Mouse (Mus musculus) brain, adult 2 months (tissue): ENCODE measurements around the gene Mtch2.

Experiments
- DNase-seq: peaks from one replicate; pipeline ENCODE4 v3.0.0; 2011; ENCODE audit warnings: low read depth, low spot score

Gene Mtch2

GRCm38 (mm10) chr2:90846955-90847680, at the start of gene Mtch2:
Gene Mtch2, plus strand, starts transcription at chr2:90847155.
- DNase-seq = peak; percentile 98

DNA sequence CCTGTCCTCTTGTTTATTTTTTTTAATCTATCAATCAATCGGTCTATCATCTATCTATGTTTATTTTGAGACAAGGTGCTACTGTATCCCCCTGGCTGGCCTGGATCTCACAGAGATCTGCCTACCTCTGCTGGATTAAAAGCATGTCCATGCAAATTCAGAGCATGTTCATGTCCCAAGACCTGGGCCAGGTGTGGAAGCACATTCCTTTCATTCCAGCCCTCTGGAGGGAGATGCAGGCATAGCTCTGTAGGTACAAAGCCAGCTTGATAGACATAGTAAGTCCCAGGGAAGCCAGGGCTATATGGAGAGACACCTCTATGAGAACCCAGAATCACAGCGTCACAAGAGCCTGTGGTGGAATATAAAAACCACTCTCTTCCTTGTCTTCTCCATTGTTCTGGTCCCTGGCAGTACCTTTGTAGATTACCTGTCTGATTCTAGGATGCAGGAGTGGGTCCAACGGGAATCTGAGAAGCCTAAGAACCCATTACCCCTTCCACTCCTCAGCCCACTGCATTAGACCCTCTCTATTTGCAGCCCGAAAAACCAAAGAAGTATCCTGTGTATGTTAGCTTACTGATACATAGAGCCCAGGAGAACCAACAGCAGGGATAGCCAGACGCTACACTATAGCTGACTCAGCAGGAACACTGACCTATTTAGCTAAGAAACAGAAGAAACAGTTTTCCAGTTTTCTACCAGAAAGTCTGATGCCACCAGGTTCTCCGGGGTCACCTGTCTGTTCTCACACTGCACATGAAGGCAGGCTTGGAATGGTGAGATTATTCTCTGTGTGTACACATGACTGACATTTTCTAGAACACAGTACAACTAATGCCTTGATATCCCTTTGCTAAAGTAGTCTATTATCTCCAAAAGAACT, 38.5 kb upstream of the Mtch2 start:
- DNase-seq = peak; percentile 79

GRCm38 (mm10) chr2:90810751-90811150, 36.2 kb upstream of the Mtch2 start:
- DNase-seq = no peak

GRCm38 (mm10) chr2:90815266-90815665, 31.7 kb upstream of the Mtch2 start:
- DNase-seq = no peak

DNA sequence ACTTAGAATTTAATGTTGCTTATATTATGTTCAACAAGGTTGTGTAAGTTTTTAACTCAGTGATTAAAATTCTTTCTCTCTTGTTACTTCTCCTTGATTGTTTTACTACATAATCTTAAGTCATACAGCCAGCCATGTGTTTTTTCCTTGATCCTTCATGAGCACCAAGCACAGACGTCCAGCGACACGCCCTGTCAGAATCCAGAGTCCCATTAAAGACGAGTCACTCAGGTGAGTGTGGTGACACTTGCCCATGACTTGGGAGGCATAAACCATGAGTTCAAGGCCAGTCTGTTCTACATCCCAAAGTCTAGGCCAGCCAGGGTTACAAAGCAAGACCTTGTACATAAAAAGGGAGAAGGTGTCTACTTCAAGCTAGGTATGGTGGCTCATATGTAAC, 30.8 kb upstream of the Mtch2 start:
- no peak for DNase-seq

DNA sequence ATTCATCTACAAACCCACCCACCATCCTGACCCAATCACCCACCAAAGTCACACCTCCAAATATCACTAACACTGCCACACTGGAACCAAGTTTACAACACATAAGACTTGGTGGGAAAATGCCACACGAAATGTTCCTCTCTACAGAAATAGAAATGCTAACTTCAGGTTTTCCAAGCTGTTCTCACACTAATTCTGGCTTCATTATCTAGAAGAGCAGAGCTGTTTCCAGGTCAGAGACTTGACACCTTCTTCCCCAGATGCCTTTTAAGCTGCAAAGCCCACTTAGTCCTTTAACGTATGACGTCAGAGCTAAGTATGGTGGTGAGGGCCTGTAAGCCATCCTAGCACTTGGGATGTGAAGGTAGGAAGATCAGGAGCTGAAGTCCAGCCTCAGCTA, 28.2 kb upstream of the Mtch2 start:
- DNase-seq = peak; percentile 80

DNA sequence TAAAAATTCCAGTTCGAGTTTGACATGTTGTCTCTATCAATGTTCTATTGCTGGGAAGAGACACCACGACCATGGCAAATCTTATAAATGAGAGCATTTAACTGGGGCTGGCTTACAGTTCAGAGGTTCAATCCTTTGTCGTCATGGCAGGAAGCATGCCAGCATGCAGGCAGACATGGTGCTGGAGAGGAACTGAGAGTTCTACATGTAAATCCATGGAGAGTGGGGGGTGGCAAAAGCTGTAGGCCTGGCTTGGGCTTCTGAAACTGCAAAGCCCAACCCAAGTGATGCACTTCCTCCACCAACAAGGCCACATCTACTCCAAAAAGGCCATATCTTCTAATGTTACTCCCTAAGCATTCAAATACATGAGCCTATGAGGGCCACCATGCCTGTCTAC, 26.1 kb upstream of the Mtch2 start:
- no peak for DNase-seq

GRCm38 (mm10) chr2:90822978-90823377, 24.0 kb upstream of the Mtch2 start:
- no peak for DNase-seq

DNA sequence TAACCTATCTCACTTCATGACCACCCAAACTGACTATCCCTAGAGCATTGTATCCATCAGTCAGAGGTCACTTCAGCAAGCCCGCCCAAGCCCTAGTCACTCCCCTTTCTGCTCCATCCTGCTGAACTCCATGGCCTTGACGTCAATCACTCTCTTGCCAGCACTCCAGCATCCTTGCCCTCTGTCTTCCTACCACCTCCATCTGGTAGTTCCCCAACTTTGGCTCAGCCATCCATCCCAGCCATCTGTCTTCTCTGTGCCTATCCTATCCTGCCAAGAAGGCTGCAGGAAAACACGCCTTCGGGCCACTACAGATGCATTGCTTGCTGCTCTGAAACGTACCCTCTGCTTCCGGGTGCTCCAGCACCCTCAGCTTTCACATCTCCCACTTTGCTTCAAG, 23.2 kb upstream of the Mtch2 start:
- peak; percentile 99 for DNase-seq

DNA sequence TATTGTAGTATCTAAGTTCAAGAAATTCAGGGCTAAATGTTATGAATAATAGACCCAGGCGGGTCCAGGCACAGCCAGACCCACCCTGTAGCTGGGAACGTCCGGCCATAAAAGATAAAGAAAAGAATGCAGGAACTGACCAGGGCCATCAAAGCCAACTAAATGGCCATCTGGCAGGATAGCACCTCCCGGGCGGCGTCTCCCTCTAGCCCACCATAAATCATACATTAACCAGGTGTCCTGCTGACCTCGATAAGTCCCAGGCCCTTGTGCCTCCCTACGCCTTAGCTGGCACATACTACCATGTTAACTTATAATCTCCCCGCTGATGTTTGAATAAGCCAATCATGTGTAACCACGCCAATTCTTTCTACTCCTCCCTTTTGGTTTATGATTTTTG, 22.4 kb upstream of the Mtch2 start:
- peak; percentile 31 for DNase-seq

- peak; percentile 38 for DNase-seq
Measured at GRCm38 (mm10) chr2:90825515-90826172, 21.3 kb upstream of the Mtch2 start.

- peak; percentile 50 for DNase-seq
Measured at GRCm38 (mm10) chr2:90828739-90829138, 18.2 kb upstream of the Mtch2 start.

DNA sequence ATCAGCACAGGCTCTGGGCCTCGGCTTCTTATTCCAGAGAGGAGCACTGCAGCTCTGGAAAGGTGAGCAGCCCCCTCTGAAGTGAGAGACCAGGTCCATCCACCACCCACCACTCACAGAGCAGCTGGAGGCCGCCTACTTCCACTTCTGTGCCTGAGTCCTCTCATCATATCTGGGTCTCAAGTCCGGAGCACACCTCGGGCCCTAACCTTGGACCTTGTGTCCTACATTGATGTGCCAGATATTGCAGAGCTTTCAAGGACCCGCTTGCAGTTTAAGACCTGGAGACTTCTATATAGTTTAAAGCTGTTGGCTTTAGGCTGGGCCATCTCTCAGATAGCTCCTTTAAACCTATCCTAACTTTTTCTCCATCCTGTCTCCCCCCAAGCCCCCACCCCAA, 13.5 kb upstream of the Mtch2 start:
- DNase-seq = no peak

DNA sequence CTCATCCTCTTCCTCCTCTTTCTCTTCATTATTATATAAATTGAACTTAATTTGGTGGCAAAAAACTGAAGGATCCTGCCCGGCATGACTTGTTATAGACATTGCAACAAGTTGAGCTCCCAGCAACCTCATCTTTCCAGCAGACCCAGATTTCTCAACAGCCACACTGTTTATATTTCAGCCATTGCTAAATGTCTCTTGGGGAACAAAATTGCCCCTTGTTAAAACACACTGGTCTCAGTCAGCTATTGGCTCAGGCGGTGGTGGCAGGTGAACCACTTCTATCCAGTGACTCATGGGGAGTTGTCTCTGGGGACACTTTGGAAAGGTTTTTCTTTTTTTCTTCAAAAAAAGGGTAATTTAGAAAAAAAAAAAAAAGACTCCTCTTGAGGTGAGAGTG, 8.3 kb upstream of the Mtch2 start:
- DNase-seq = no peak

DNA sequence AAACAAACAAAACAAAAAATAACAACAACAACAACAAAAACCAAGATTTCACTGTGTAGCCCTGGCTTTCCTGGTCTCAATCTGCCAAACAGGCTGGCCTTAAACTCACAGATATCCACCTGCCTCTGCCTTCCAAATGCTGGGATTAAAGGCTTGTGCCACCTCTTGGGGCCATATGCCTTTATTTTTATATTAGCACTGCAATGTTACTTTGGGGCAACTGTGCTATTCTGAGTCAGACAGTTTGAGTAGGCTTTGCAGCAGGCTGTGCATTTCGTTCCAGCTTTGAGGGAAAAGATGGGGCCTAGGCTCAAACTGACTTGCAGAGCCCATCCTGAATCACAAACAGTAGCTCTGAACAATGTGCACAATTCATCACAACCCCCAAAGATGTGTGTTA, 3.3 kb upstream of the Mtch2 start:
- peak; percentile 82 for DNase-seq

- DNase-seq = no peak
Measured at GRCm38 (mm10) chr2:90844262-90844661, 2.7 kb upstream of the Mtch2 start.

DNA sequence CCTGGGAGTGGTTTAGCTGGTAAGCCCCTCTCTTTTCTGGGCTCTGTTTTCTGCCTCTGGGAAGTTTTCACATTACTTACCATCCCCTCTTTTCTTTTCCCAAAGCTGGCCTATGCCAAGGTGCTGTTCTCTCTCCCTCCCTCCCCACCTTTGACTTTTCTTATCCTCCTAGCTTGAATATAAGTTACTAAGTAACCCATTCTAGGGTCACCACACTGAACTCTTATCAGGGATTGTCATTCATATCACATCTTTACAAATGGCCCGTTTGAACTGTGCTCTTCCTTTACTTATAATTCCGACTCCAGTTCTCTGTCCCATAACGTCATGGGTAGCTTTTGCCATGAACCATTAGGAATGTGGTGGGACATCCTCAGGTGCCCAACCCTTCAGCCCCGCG, 1.7 kb upstream of the Mtch2 start:
- DNase-seq = no peak

DNA sequence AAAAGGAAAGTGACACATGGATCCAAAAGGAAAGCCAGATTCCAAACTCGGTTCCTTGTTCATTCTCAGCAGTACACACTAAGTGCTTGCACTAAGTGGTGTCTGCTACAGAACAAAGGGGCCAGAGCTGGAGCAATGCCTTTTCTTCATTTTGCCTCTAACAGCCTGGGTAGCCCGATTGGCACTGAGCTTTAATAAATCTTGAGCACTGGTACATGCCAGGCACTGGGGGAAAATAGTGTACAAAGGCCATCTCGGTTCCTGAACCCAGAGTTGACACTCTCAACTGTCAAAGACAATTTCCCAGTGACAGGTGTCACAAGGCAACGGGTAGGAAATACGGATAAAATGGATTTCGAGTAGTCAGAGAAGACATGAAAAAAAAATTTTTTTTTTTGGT, 784 bp upstream of the Mtch2 start:
- DNase-seq = peak; percentile 27

DNA sequence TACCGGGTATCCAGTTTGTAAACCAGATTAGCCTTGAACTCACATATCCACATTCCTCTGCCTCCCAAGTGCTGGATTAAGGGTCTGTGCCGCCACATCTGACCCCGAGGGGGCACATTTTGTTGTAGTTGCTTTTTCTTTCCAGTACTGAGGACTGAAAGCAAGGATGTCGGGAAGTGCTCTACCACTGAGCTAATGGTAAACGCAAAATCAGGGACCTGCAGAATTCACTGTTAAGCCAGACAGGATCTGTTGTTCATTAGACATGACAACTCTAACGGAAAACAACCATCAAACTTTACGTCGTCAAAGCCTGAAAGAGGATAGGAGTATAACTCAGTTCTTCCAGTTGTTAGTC, 379 bp upstream of the Mtch2 start:
- DNase-seq = no peak

- DNase-seq = peak; percentile 53
Measured at GRCm38 (mm10) chr2:90847681-90848050, 711 bp downstream of the Mtch2 start.

DNA sequence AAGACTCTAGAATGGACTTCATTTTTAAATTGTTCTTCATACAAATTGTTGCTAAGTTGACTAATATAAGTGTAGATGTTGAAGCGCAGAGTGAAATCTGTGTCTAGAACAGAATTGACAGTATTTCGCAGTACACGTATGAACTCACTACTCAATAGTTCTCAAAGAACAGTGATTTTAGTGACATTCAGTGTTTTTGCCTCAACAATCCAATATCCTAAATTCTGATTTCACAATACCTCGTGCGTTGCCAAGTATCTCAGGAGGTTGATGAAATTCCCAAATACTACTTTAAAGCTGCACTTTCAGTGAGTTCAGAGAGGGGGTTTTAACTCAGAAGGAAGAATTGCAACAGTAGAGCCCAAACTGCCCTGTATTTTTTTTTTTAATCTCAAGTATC, 1.4 kb downstream of the Mtch2 start:
- no peak for DNase-seq

DNA sequence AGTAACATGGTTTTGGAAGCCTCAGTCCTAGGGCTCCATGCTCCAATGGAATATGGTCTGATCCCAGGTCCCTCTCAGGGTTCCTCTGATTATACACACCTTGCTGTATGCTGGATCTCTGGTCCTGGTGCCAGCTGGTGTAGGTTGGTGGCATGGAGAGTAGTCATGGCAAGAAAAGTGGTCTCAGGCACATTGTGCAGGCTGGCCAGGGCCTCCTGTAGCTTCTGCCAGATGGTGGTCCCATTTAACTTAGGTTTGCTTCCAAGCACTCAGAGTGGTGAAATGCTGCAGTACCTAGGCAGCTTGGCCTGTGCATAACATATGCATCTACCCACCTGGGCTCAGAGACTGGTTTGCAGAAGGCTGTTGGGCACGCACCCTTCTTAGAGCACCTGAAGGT, 3.4 kb downstream of the Mtch2 start:
- peak; percentile 98 for DNase-seq

DNA sequence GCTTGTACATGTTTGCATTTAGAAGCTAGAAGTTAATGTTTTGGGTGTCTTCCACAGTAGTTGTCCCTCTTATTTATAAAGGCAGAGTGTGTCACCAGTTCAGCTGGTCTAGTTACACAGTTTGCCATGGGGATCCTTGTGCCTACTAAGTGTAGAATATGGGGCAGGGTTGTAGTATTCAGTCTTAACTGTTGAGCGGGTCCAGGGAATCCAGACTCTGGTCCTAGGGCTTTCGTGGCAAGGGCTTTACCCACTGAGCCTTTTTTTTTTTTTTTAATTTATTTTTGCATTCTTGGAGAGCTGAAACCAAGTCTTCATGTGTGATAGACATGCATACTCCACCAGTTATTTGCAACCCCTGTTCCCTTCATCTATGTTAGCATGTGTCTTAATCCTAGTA, 14.5 kb downstream of the Mtch2 start:
- no peak for DNase-seq
